Mouse (Mus musculus) brain, embryonic 18.5 days (tissue): Measurements from ENCODE around the gene Mtor.

ENCODE experiments used
- DNase-seq: peaks from one replicate; pipeline ENCODE4 v3.0.0-alpha.2; 2012; ENCODE audit warnings: low read depth, low spot score

The Mtor gene

GRCm38 (mm10) chr4:148593996-148594395, 145.6 kb downstream of the Mtor start:
- DNase-seq, result no peak

DNA sequence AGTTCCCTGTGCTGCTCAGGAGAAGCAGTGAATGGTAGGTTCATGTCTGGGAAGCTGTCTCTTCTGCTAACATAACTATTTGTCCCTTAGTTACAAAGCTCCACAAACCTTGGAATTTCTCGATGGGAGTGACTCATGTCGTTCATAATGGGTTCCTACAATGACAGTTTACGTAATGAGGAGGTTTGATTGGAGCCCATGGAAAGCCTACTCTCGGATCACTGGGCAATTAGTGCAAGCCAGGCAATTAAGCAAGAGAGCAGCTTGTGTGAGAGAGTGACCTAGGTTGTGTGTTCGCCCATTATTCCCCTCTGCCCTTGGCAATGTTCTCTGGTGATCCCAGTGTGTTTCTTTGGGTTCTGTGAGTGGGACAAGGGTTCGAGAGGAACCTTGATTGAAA, 147.5 kb downstream of the Mtor start:
- DNase-seq, result no peak

GRCm38 (mm10) chr4:148596731-148597130, 148.3 kb downstream of the Mtor start:
- no peak for DNase-seq

DNA sequence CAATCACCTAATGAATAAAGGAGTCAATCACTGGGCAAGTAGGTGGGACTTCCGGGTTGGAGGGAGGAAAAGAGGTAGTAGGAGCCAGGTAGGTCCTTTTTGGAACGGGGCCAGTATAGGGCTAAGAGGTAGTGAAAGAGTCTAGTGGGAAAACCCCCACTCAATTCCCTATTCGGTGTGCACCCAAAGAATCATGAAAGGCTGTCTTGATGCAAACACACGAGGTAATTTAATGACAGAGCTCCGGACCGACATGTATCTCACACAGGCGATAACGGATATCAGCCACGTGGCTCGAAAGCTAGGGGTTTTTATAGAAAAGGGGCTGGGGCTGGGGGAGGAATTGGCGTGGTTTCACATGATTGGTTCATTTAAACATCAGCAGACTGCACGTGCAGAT, 150.4 kb downstream of the Mtor start:
- no peak for DNase-seq

DNA sequence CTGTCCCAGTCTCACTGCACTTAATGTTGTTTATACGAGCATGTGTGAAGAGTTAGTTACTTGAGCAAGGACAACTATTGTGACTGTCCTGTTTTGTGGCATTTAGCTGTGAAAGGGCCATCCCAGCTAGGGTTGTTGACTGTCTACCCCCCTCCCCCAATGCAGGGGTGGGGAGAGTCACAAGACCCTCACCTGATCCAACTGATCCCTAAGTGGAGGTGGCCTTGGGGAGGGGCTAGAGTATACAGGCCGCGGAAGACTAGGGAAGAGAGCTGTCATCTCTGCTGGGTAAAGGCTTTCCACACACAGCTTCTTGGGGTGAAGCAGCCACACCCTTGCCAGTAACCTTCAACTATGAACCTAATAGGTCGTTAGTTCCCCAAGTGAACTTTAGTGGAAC, 151.9 kb downstream of the Mtor start:
- no peak for DNase-seq

GRCm38 (mm10) chr4:148601871-148602270, 153.5 kb downstream of the Mtor start:
- DNase-seq, result no peak

GRCm38 (mm10) chr4:148602357-148603120, 154.1 kb downstream of the Mtor start, which contains the start of gene Masp2:
TSS of gene Masp2 (plus strand) at chr4:148602554.
- DNase-seq, result no peak

GRCm38 (mm10) chr4:148603376-148604139, 155.1 kb downstream of the Mtor start:
- no peak for DNase-seq

DNA sequence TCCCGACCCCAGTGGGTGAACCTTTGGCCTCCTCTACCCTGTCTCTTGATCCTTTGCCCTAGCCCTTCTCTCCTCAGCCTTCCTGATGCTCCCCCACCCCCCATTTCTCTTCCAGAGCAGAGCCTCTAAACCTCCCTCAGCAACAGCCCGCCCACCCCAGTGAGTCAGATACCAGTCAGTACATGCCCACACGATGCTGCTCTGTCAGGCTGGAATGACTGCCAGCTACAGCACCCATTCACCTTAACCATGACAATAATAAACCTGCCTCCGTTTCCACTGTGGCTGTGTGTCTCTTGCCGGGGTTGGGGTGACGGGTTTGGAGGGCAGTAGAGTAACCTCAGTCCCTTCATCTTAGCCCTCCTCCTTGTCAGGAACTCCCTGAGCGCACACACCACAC, 155.7 kb downstream of the Mtor start:
- no peak for DNase-seq

GRCm38 (mm10) chr4:148604541-148605165, 156.2 kb downstream of the Mtor start:
- DNase-seq, result no peak
